Mouse (Mus musculus) cerebellum, postnatal 4 days (tissue): ENCODE results near the gene Akap6.

ENCODE experiments used
- DNase-seq, 2 experiments: peaks; one replicate each; pipeline ENCODE4 v3.0.0; 2022; ENCODE audit warnings: low spot score in 2 of 2, mixed read lengths in 1 of 2

Akap6 gene

GRCm38 (mm10) chr12:53032762-53033161 is 333.6 kb downstream of the Akap6 start:
- peak in 1 of 2 experiments; percentile 39 for DNase-seq

DNA sequence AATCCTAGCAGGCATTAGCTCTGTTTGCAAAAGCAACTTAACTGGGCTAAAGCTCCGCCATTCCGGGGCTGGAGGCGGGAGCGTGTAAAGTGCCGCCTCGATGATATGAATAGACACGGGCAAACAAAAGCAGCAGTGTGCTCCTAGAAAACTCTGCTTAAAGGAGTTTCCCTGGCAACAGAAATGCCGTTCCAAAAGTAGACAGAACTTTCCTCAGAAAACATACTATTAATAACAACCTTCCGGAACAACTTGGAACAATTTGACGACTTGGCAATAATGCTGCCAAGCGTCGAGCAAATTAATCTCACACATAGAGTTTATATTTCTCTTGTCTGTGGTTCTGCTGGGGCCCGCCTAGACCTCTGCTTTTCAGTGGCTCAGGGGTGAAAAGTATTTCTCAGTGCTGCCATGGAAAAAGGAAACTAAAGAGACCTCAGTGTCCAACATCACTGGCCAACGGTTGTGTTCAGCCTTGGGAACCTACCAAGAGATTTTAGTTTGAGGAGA is 334.3 kb downstream of the Akap6 start:
- peak in 1 of 2 experiments; percentile 38 for DNase-seq

DNA sequence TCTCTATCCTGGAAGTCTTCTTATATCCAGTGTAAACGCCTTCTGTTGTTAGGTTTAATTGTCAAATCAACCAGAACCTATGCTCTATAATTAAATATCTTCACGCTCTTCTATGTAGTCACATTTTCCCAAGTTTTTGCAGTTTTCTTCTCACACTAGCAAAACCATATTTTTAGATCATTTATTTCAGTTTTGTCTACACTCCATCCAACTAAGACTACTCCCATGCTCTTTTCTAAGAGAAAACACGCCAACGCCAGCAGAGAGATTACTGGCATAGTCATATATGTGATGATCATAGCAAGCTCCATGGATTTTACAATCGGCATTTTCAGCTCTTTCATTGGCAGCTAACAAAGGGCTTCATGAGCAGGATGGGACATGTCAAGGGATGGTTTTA is 341.5 kb downstream of the Akap6 start:
- DNase-seq = no peak

- DNase-seq = peak in 1 of 2 experiments; percentile 60
These were observed 343.6 kb downstream of the Akap6 start for GRCm38 (mm10) chr12:53042739-53043138.

GRCm38 (mm10) chr12:53057606-53058005 is 358.4 kb downstream of the Akap6 start:
- DNase-seq = no peak

DNA sequence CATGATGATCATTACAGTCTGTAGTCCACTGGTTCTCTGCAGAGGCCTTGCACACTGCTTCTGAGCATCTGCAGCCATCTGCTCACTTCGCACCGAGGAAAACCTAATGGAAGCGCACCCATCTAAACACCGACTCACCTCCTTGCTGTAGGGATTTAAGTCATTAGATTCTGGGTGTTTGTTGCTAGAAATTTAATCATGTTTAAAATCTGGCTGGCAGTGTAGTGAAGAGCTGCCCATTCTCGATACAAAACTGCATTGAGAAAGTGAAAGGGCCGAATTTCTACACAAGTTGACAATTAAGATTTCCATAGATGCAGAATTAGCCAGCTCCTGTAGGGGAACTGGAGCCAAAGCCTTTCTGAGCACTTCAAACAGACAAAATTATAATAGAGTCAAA is 361.7 kb downstream of the Akap6 start:
- no peak for DNase-seq

- DNase-seq = peak in 1 of 2 experiments; percentile 7
These were observed 362.4 kb downstream of the Akap6 start for GRCm38 (mm10) chr12:53061466-53062124.

DNA sequence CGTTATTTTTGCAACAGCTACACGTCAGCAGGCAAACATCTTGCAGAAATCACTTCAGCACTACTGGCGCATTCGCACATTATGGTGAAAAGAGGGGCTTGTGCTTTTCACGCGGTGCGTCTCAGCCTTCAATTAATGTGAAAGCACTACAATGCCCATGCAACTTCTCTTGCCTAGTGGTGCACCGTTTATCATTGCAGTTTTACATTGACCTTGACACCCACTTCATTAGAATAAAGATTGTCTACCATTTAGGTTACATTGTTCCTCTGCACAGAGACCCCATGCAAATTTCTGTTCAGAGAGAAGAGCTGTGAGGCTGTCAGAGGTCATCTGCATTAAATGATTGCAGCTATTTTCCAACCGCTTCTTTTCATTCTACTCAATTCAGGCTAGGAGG is 363.8 kb downstream of the Akap6 start:
- DNase-seq = no peak

DNA sequence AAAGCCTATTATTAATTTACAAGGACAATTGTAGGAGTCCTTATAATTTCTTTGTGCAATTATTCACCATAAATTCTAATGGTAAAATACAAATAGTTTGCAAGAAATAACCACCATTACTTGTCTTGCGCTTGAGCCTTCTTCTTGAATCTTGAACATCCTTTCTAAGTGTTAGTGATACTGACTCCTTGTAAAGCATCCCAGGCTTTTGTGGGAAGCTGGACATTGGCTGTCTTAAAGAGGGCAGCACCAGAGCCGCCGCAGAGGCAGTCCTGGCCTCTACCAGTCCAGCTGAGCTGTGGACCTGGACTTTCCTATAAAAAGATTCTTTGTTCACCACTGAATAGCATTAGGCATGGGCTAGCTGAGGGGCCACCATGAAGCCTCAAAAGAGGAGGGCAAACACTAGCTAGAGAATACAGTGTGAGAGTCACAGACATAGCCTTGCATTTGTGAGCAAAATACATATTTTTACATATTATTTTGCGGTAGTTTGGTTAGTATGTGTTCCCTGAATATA is 365.1 kb downstream of the Akap6 start:
- DNase-seq = no peak

GRCm38 (mm10) chr12:53065031-53065785 is 366.0 kb downstream of the Akap6 start:
- no peak for DNase-seq

GRCm38 (mm10) chr12:53066321-53066720 is 367.1 kb downstream of the Akap6 start:
- DNase-seq = no peak

DNA sequence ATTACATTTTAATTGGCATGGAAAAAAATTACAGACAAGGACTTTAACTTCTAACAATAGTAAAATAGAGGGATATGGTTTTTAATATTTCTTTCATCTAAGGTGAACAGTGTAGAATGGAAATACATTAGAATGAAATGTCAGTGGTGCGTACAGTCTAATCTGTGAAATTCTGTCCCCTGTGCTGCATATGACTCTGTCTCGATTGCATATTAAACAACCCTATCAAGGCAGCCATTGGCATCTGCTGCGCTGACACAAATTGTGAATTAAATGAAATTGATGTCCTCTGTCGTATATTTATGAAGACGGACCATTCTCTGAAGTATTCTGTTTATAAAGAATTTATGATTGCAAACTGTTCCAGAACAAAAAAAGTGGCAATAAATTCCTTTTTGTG is 371.7 kb downstream of the Akap6 start:
- DNase-seq = no peak

- no peak for DNase-seq
These were observed 377.6 kb downstream of the Akap6 start for GRCm38 (mm10) chr12:53076595-53077400.

- DNase-seq = no peak
These were observed 386.6 kb downstream of the Akap6 start for GRCm38 (mm10) chr12:53085789-53086188.

DNA sequence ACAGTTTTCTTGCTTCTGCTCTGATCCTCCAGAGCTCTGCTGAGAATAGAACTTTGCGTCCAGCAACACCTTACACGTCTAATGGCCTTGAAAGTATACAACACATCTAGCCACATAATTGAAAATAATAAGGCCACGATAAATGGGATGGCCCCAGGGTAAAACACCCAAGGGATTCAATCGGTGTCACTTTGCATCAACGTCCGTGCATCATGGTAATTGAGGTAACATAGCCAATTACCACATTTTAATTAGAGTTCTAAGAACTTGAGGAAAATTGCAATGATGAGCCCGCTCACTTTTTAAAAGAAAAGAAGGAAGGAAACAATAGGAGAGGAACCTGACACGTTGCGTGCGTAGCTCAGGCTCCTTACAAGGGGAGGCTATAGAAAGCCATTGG is 413.1 kb downstream of the Akap6 start:
- DNase-seq = no peak

GRCm38 (mm10) chr12:53119352-53119751 is 420.2 kb downstream of the Akap6 start:
- no peak for DNase-seq

DNA sequence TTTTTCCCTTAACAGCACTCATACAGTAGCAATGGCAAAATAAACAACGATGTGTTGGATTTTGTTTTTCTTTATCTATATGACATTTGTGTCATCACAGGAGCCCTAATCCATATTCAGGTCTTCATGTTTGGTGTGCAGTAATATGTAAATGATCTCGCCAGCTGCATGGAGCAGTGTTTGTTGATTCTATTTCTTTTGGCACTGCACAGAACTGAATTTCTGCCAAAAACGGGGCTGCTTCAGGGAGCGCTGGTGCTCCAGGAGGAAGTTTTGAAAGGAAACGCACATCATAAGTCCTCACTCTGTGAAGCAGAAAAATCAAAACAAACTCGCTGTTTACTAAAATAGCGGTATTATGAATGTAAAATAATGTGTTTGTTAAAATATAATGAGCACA is 424.9 kb downstream of the Akap6 start:
- DNase-seq = peak in 1 of 2 experiments; percentile 50

DNA sequence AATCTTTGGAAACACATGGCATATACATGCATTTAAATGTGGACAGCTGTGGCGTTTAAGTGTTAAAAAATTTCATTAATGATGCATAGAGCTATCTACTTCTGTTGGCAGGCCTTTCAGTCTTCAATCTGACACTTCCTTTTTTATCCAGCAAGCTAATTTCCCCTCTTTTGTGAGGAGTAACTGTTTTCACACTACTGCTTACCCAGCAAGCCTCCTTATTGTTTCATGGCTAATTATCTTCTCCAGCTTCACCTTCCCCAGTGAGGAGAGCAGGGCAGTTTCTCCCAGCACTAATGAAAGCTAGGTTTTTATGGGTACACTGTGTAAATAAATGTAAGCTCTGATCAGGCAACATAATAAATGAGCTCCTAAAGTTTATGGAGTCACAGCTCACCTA is 425.5 kb downstream of the Akap6 start:
- DNase-seq = no peak

GRCm38 (mm10) chr12:53125286-53125685 is 426.1 kb downstream of the Akap6 start:
- no peak for DNase-seq

- no peak for DNase-seq
These were observed 435.0 kb downstream of the Akap6 start for GRCm38 (mm10) chr12:53134196-53134595.

- DNase-seq = no peak
These were observed 438.1 kb downstream of the Akap6 start for GRCm38 (mm10) chr12:53137331-53137730.

GRCm38 (mm10) chr12:53144122-53144695 is 445.0 kb downstream of the Akap6 start:
- DNase-seq = no peak
